Mouse (Mus musculus): ENCODE results near the gene Fbxo30. TPM values are rescaled to one million over a fixed set of nuclear protein-coding genes. Genes with fewer than 3 reads are reported as not detected.

Gene Fbxo30
- polyA plus RNA-seq, 2 experiments = 11.2 to 23.7 TPM

GRCm38 (mm10) chr10:11281498-11282305 is 572 bp downstream of the Fbxo30 start:
- TF ChIP-seq POLR2A (IDR thresholded peaks at IDR 0.05; ENCODE audit: borderline replicate concordance, extremely low read depth, insufficient read depth, insufficient read length) = no peak
- H3K9me3 ChIP-seq (ENCODE audit: control insufficient read depth, low read length) = no peaks in the 10 kb centered on the region
- H3K27ac ChIP-seq (replicated peaks; ENCODE audit: low read depth, low read length) = peak overlapping the region; percentile 95
- H3K9ac ChIP-seq (ENCODE audit: low read depth, low read length, severe bottlenecking) = peak overlapping the region; percentile 98
- 0 out of 2 replicates have a peak, but pooled peaks cover 3% of the 10 kb centered on the region for H3K4me1 ChIP-seq (ENCODE audit: control insufficient read depth, insufficient read depth, low read length)
- WGBS = 1% methylated on average over 32 of the region's 68 CpGs
- H3K36me3 ChIP-seq (ENCODE audit: control insufficient read depth, insufficient read depth, low read length) = no peaks in the 10 kb centered on the region
- ATAC-seq (ENCODE audit: low FRiP score, low read depth) (peak; percentile 54), DNase-seq (ENCODE audit: low spot score) (peak; percentile 31)
- H3K4me2 ChIP-seq (replicated peaks; ENCODE audit: low read depth, low read length, severe bottlenecking) = peak overlapping the region; percentile 53
- H3K4me3 ChIP-seq (replicated peaks; ENCODE audit: low read length) = peak overlapping the region; percentile 96
- H3K27me3 ChIP-seq (ENCODE audit: control insufficient read depth, insufficient read depth, low read length) = no peaks in the 10 kb centered on the region

DNA sequence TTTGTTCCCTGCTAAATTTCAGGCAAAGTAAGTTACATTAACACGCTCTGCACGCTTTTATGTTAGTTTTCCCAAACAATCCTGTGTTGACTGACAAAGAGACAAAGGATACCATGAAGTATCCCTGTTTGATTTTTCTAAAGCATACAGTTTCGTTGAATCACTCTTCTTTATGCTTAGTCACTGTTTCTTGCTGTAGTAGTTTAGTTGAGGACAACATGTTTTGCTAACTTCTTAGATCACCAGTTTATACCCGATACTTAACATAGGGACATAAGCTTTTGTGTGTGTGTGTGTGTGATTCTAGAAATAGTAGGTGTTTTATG is 1.1 kb downstream of the Fbxo30 start:
- no peak for TF ChIP-seq POLR2A (IDR thresholded peaks at IDR 0.05; ENCODE audit: borderline replicate concordance, extremely low read depth, insufficient read depth, insufficient read length)
- H3K27ac ChIP-seq (replicated peaks; ENCODE audit: low read depth, low read length) = peak overlapping the region; percentile 95; the same call in 1 of the 2 replicates
- peak overlapping the region; percentile 96 for H3K4me3 ChIP-seq (replicated peaks; ENCODE audit: low read length)
- H3K9me3 ChIP-seq (ENCODE audit: control insufficient read depth, low read length) = no peaks in the 10 kb centered on the region
- 1% methylated on average over 4 of the region's 4 CpGs for WGBS
- peak overlapping the region; percentile 98 for H3K9ac ChIP-seq (ENCODE audit: low read depth, low read length, severe bottlenecking)
- no peaks in the 10 kb centered on the region for H3K27me3 ChIP-seq (ENCODE audit: control insufficient read depth, insufficient read depth, low read length)
- peak overlapping the region; percentile 53 for H3K4me2 ChIP-seq (replicated peaks; ENCODE audit: low read depth, low read length, severe bottlenecking)
- DNase-seq (ENCODE audit: low spot score) = peak; percentile 29
- no peaks in the 10 kb centered on the region for H3K36me3 ChIP-seq (ENCODE audit: control insufficient read depth, insufficient read depth, low read length)
- 0 out of 2 replicates have a peak, but pooled peaks cover 3% of the 10 kb centered on the region for H3K4me1 ChIP-seq (ENCODE audit: control insufficient read depth, insufficient read depth, low read length)
- no peak for ATAC-seq (ENCODE audit: low FRiP score, low read depth)

DNA sequence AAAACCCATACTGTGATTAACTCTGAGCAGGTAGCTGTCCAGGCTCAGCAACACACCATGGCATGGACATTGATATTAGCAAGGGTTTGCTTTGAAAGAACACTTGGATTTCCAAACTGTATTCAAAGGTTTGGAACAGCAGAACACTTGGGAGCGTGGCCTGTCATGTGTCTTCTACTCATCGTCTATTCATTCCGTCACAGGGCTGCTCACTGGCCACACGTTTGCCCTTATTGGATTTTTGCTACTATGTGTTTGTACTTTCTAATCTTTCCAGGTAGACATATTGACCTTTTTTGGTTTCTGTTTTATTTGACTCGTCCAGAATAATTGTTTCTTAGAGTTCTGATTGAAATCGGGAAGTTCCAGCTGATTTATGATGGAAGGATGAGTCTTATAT is 17.3 kb downstream of the Fbxo30 start:
- no peak for ATAC-seq (ENCODE audit: low FRiP score, low read depth)

GRCm38 (mm10) chr10:11305365-11306053 is 24.4 kb downstream of the Fbxo30 start:
- Histone ChIP-seq H3K4me1 (ENCODE audit: control insufficient read depth, insufficient read depth, low read length) (no peaks in the 10 kb centered on the region), H3K27me3 (ENCODE audit: control insufficient read depth, insufficient read depth, low read length) (no peaks in the 10 kb centered on the region), H3K4me3 (replicated peaks; ENCODE audit: low read length) (no peak overlapping the region), H3K9ac (ENCODE audit: low read depth, low read length, severe bottlenecking) (no peak overlapping the region), H3K9me3 (ENCODE audit: control insufficient read depth, low read length) (no peaks in the 10 kb centered on the region), H3K36me3 (ENCODE audit: control insufficient read depth, insufficient read depth, low read length) (no peaks in the 10 kb centered on the region), H3K27ac (replicated peaks; ENCODE audit: low read depth, low read length) (no peak overlapping the region), H3K4me2 (replicated peaks; ENCODE audit: low read depth, low read length, severe bottlenecking) (no peak overlapping the region)
- DNase-seq (ENCODE audit: low spot score) (peak; percentile 34), ATAC-seq (ENCODE audit: low FRiP score, low read depth) (no peak)
- 29% methylated on average over 9 of the region's 9 CpGs for WGBS
- no peak for TF ChIP-seq POLR2A (IDR thresholded peaks at IDR 0.05; ENCODE audit: borderline replicate concordance, extremely low read depth, insufficient read depth, insufficient read length)

More for the DNA sequence above, 17.3 kb downstream of the Fbxo30 start:
- 91% methylated on average over 6 of the region's 6 CpGs for WGBS
- Histone ChIP-seq H3K27me3 (ENCODE audit: control insufficient read depth, insufficient read depth, low read length) (no peaks in the 10 kb centered on the region), H3K4me3 (replicated peaks; ENCODE audit: low read length) (no peak overlapping the region), H3K27ac (replicated peaks; ENCODE audit: low read depth, low read length) (no peak overlapping the region), H3K9ac (ENCODE audit: low read depth, low read length, severe bottlenecking) (no peak overlapping the region), H3K4me2 (replicated peaks; ENCODE audit: low read depth, low read length, severe bottlenecking) (no peak overlapping the region), H3K36me3 (ENCODE audit: control insufficient read depth, insufficient read depth, low read length) (peaks cover 11% of the 10 kb centered on the region), H3K9me3 (ENCODE audit: control insufficient read depth, low read length) (no peaks in the 10 kb centered on the region), H3K4me1 (ENCODE audit: control insufficient read depth, insufficient read depth, low read length) (no peaks in the 10 kb centered on the region)
- DNase-seq (ENCODE audit: low spot score) = no peak
- no peak for TF ChIP-seq POLR2A (IDR thresholded peaks at IDR 0.05; ENCODE audit: borderline replicate concordance, extremely low read depth, insufficient read depth, insufficient read length)

DNA sequence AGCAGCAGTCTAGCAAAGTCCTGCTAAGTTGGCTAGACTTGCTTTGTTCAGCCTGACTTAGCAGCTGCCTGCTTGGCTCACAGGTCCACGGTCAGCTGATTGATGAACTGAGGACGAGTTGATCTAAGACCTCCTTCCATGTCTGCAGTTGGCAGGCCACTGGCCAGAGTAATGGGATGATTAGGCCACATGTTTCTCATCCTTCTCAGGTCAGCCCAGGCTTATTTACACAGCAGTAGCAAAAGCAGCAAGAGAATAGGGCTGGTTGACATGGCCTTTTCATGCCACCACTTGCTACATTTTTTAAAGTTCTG is 24.9 kb downstream of the Fbxo30 start:
- no peak for ATAC-seq (ENCODE audit: low FRiP score, low read depth)
- H3K4me1 ChIP-seq (ENCODE audit: control insufficient read depth, insufficient read depth, low read length) = no peaks in the 10 kb centered on the region
- TF ChIP-seq POLR2A (IDR thresholded peaks at IDR 0.05; ENCODE audit: borderline replicate concordance, extremely low read depth, insufficient read depth, insufficient read length) = no peak
- no peak overlapping the region for H3K4me3 ChIP-seq (replicated peaks; ENCODE audit: low read length)
- H3K36me3 ChIP-seq (ENCODE audit: control insufficient read depth, insufficient read depth, low read length) = no peaks in the 10 kb centered on the region
- H3K27ac ChIP-seq (replicated peaks; ENCODE audit: low read depth, low read length) = no peak overlapping the region
- DNase-seq (ENCODE audit: low spot score) = no peak
- H3K9me3 ChIP-seq (ENCODE audit: control insufficient read depth, low read length) = no peaks in the 10 kb centered on the region
- 35% methylated on average over 2 of the region's 2 CpGs for WGBS
- H3K27me3 ChIP-seq (ENCODE audit: control insufficient read depth, insufficient read depth, low read length) = no peaks in the 10 kb centered on the region
- H3K4me2 ChIP-seq (replicated peaks; ENCODE audit: low read depth, low read length, severe bottlenecking) = no peak overlapping the region
- no peak overlapping the region for H3K9ac ChIP-seq (ENCODE audit: low read depth, low read length, severe bottlenecking)
